Mouse (Mus musculus): ENCODE results near the gene Ndufa3. TPM values are rescaled to one million over a fixed set of nuclear protein-coding genes. Genes with fewer than 3 reads are reported as not detected.

Gene Ndufa3
- total RNA-seq, 2 experiments from 2014 or later = 490 to 497 TPM

DNA sequence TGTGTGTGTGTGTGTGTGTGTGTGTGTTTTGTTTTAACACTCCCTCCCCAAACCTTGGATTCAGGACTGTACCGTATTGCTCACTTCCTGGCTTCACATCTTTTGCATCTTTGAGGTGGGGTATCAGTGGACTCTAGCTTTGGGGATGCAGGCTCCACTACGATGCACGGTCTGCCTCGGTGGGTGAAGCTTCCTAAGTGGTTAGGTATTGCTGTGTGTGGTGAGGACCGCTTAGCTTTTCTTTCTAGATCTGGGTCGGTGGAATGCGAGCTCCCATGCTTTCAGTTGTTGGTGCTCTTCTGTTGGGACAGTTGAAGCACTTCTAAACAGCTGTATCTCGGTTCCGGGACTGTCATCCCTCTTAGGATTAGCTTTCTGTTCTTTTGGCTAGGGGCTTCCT lies 29.0 kb downstream of the Ndufa3 start:
- no peak for DNase-seq (ENCODE audit: extremely low spot score in 1 of 2, low spot score in 2 of 2)
- intact Hi-C loops (cut with DNase I) = loop anchor here (1.0 to 10.0 kb wide), 3 partner anchors 19 to 1419 kb away; partner anchors contain the start of genes Leng1 and U2af2
- Histone ChIP-seq H3K4me3 (peak overlapping the region; percentile 79), H3K27ac (no peak overlapping the region)
- TF ChIP-seq CTCF (IDR thresholded peaks at IDR 0.05) = no peak

DNA sequence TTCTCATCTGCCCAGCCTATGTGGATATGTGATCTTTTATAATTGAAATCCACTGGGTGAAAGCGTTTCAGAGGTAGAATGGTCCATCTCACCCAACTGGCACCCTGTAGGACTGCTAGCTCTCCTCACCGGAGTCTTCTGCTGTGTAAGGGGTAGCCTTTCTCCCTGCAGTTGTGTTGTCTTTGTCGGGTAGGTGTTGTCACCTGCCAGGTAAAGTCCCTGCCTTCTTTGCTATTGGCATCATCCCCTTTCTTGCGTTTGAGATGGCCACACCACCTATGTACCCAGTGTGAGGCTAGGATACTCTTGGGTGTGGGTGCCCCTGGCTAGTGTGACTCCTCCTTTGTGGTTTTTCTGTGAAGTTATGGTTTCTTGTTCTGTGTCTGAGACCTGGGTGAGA lies 29.5 kb downstream of the Ndufa3 start:
- intact Hi-C loops (cut with DNase I) = loop anchor here (1.0 to 10.0 kb wide), 3 partner anchors 19 to 1418 kb away; partner anchors contain the start of genes Leng1 and U2af2
- no peak for TF ChIP-seq CTCF (IDR thresholded peaks at IDR 0.05)
- no peak for DNase-seq (ENCODE audit: extremely low spot score in 1 of 2, low spot score in 2 of 2)
- Histone ChIP-seq H3K4me3 (peak overlapping the region; percentile 79), H3K27ac (no peak overlapping the region)

DNA sequence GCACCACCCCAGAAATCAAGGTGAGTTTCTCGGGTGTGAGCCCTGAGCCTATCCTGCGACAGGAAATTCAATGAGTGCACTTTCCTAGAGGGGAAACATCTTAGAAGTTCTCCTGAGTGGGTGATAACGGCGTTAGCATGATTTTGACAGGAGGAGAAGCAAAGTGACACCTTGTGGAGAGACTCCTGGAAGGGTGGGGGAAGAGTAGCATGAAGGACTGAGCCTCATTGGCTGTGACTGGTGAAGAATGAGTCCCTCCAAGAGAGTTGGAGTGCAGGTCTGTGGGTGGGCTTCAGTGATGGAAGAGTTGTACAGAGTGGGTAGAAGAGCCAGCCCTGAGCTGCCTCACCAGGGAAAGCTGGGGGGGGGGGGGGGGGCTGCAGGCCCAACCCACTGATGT lies 39.8 kb downstream of the Ndufa3 start:
- no peak for TF ChIP-seq CTCF (IDR thresholded peaks at IDR 0.05)
- Histone ChIP-seq H3K27ac (no peak overlapping the region), H3K4me3 (no peak overlapping the region)
- intact Hi-C loops (cut with DNase I) = no loop called here
- DNase-seq (ENCODE audit: extremely low spot score in 1 of 2, low spot score in 2 of 2) = peak in 1 of 2 experiments; percentile 21

DNA sequence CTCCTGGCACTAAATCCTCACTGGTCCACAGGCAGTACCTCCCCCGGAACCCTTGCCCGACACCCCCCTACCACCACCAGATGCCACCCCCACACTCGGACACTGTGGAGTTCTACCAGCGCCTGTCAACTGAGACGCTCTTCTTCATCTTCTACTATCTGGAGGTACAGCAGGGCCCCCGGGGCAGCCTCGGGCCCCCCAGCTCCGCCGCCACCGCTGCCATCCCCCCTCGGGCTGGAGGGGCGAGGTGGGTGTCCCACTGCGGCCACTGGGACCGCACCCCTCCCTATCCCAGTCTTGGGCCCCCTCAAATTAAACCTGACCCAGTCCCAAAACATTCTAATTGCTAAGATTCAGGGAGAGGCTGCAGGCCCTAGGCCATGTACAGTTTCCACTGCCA lies 41.4 kb downstream of the Ndufa3 start:
- intact Hi-C loops (cut with DNase I) = no loop called here
- H3K27ac ChIP-seq = no peak overlapping the region
- no peak for DNase-seq (ENCODE audit: extremely low spot score in 1 of 2, low spot score in 2 of 2)
- TF ChIP-seq CTCF (IDR thresholded peaks at IDR 0.05) = no peak
- H3K4me3 ChIP-seq = no peak overlapping the region

DNA sequence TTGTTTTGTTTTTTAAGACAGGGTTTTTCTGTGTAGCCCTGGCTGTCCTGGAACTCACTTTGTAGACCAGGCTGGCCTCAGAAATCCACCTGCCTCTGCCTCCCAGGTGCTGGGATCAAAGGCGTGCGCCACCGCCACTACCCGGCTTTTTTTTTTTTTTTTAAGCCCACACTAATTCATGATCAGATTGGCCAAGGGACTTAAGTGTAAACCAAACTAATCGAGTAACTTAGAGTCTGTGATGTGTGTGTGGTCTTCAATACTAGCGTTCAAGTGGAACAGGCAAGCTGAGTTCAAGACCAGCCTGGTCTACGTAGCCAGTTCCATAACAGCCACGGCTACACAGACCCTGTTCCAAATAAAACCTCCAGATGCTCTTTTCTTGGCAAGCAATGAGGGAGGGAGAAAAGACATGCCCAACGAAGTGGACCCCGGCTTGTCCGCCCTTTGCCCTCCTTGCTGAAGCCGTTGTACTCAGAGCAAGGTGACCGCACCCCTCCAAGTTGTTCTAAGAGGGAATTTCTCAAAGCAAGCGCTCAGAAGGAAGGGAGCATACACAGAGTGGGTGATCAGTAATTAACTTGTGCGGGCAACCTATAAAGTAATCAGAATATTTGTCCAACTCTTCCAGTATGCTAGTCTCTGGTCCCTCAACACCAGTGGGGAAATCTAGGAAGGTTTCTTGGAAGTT lies 47.5 kb downstream of the Ndufa3 start:
- no peak for TF ChIP-seq CTCF (IDR thresholded peaks at IDR 0.05)
- H3K27ac ChIP-seq = peak overlapping the region; percentile 62

DNA sequence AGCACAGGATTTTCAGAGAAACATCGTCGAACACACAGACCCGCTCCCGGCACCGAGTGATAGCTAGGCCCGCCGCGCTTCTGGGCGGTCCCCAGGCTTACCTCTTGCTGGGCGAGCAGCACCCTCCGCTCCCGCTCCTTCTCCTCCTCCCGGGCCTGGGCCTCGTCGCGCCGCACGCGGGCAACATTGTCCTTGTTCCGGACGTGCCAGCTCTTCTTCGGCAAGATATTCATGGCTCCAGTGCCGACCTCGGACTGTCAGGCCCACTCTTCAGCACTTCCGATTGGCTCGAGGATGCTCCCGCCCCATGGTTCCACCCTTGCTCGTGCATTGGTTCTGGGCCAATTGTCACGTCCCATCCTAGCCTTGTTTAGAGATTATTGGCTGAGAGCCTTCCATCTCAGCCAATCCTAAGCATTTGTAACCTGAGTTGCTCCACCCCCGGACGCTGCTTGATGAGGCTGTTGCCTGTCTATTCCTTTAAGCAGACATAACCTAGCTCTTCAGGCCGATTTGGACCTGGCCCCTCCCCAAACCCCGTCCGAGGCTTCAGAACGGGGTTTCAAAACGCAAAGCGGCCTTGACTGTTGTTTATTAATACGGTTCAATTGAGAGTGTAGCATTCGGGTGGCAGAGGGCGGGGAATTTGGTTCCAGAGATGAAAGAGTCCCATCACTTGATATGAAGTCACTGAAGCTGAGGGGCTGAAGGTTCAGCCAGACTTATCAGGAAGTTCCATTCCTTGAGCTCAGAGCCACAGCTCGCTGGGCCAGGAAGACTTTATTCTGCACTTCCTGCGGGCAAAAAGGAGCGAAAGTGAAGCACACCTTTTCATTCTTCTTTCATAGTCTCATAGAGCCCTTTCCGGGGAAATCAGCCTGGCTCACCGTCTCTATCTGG lies 48.3 kb downstream of the Ndufa3 start, which contains the start of gene Leng1:
Gene Leng1, minus strand, starts transcription at position 626 of the 900 bp plus-strand sequence.
- TF ChIP-seq CTCF (IDR thresholded peaks at IDR 0.05) = no peak
- Histone ChIP-seq H3K27ac (peak within 1 kb of the TSS; percentile 81), H3K4me3 (peak within 1 kb of the TSS; percentile 75)
- peak; percentile 94 for DNase-seq (ENCODE audit: extremely low spot score in 1 of 2, low spot score in 2 of 2)
- intact Hi-C loops (cut with DNase I) = loop anchor here (1.0 kb wide), 1 partner anchor 19 kb away; no protein-coding TSS in a partner anchor

More for the DNA sequence above, 47.5 kb downstream of the Ndufa3 start:
- DNase-seq (ENCODE audit: extremely low spot score in 1 of 2, low spot score in 2 of 2) = no peak
- H3K4me3 ChIP-seq = peak overlapping the region; percentile 75
- intact Hi-C loops (cut with DNase I) = loop anchor here (1.0 kb wide), 1 partner anchor 18 kb away; no protein-coding TSS in a partner anchor

DNA sequence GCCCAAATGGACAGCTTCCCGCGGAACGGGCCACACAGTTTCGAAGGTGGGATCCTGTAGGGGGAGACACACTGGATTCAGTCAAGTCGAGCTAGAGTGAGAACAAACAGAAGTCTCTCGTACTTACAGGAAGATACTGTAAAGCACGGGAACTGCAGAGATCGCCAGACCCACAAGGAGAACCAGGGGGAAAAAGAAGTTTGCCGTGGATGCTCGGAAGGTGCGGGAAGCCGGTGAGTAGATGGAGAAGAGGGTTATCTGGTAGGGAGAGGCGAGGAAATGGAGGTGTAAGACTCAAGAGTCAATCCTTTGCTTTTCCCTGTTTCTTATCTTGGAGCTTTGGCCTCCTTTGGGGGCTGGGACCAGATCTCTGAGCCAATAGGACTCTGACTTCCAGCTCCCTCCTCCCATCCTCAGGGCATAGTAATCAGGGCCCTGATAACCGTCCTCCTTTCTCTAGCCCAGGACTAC lies 49.8 kb downstream of the Ndufa3 start:
- TF ChIP-seq CTCF (IDR thresholded peaks at IDR 0.05) = no peak; the same call in none of the 2 replicates
- Histone ChIP-seq H3K27ac (no peak overlapping the region), H3K4me3 (no peak overlapping the region)
- intact Hi-C loops (cut with DNase I) = no loop called here
- DNase-seq (ENCODE audit: extremely low spot score in 1 of 2, low spot score in 2 of 2) = no peak

Small RNA genes lying within 50 kb of the gene (microRNA-seq; reads per million reads assigned to microRNA genes)
- gene Gm25100 = 0 reads per million in 2 experiments
- gene Mir3572 = 6.1 to 7.6 reads per million in 2 experiments

Other genes starting within 250 kb of the Ndufa3 start
- 100 to 1,000 TPM; 176 to 186 TPM for gene Cacng8, start 226.7 kb upstream of the Ndufa3 start, total RNA-seq (2021)
- gene Cacng6, start 193.2 kb upstream of the Ndufa3 start, total RNA-seq (2021) = 1 to 10 TPM; 1.2 TPM
- under 1 TPM in 1 of 2 experiments, not detected in 1; 0.28 TPM for gene Tarm1, start 114.7 kb upstream of the Ndufa3 start, total RNA-seq (2021)
- 1 to 10 TPM in 1 of 2 experiments, under 1 TPM in 1; 0.93 to 1.4 TPM for gene Oscar, start 1.2 kb upstream of the Ndufa3 start, total RNA-seq (2021)
- 10 to 100 TPM; 34.7 to 41.0 TPM for gene Tfpt, start 12.6 kb downstream of the Ndufa3 start, total RNA-seq (2021)
- 10 to 100 TPM; 47.1 to 56.9 TPM for gene Prpf31, start 12.6 kb downstream of the Ndufa3 start, total RNA-seq (2021)
- gene Cnot3, start 27.9 kb downstream of the Ndufa3 start, total RNA-seq (2021) = 10 to 100 TPM; 52.4 to 54.3 TPM
- 1 to 10 TPM; 5.4 to 6.1 TPM for gene Leng1, start 48.5 kb downstream of the Ndufa3 start, total RNA-seq (2021)
- 10 to 100 TPM in 1 of 2 experiments, 1 to 10 TPM in 1; 7.4 to 14.6 TPM for gene Tmc4, start 60.2 kb downstream of the Ndufa3 start, total RNA-seq (2021)
- 10 to 100 TPM; 77.0 to 79.0 TPM for gene Tsen34, start 75.5 kb downstream of the Ndufa3 start, total RNA-seq (2021)
- gene Mboat7, start 76.2 kb downstream of the Ndufa3 start, total RNA-seq (2021) = 100 to 1,000 TPM; 235 to 238 TPM
- 100 to 1,000 TPM; 325 to 326 TPM for gene Rps9, start 86.6 kb downstream of the Ndufa3 start, total RNA-seq (2021)
- under 1 TPM; 0.16 to 0.25 TPM for gene Pirb, start 103.0 kb downstream of the Ndufa3 start, total RNA-seq (2021)
- not detected for gene Gm15448, start 208.3 kb downstream of the Ndufa3 start, total RNA-seq (2021)
- gene Pira2, start 227.7 kb downstream of the Ndufa3 start, total RNA-seq (2021) = not detected

Measured in left cerebral cortex, adult 2 months (tissue).